Mouse (Mus musculus): ENCODE results near the gene Ifnz.

GRCm38 (mm10) chr4:88760431-88760830 lies 21.5 kb upstream of the Ifnz start:
- peak; percentile 68; the same call in 1 of the 2 replicates for TF ChIP-seq POLR2A (IDR thresholded peaks at IDR 0.05; ENCODE audit: borderline replicate concordance, extremely low read depth, low read depth, low read length)
- TF ChIP-seq CTCF (IDR thresholded peaks at IDR 0.05; ENCODE audit: insufficient read depth, low read length) = 0 out of 2 replicates have a peak, but pooled peaks have one; percentile 8

Measured in lung, adult 2 months (tissue).